Mouse (Mus musculus) lung, postnatal 0 days (tissue): ENCODE data around the gene Wdr64.

Experiments used
- CTCF ChIP-seq: IDR thresholded peaks from 2 replicates; pipeline ENCODE4 v1.5.1; 2016; ENCODE audit warnings: antibody characterized with exemption, mild to moderate bottlenecking
- EP300 ChIP-seq: IDR thresholded peaks from 2 replicates; pipeline ENCODE4 v1.6.1; 2016; ENCODE audit warnings: antibody characterized with exemption, mild to moderate bottlenecking, control low read depth

DNA sequence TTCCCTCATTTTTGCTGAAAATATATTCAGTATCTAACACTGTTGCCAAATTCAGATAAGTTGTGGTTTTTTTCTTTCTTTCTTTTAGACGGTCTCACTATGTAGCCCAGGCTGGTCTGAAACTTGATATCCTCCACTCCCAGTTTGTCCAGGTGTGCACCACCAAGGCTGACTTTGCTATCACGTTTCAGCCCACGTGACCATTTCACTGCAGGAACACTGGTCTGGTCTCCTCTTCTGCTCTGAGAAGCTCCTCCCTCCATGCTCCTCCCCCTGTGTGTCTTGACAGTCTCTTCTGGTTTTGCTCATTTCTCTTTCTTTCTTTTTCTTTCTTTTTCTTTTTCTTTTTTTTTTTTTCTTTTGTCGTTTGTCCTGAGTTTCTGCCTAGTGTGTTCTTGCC lies 1.4 kb downstream of the Wdr64 start:
- no peak for TF ChIP-seq CTCF
- no peak for TF ChIP-seq EP300
